Mouse (Mus musculus) forebrain, embryonic 11.5 days (tissue): ENCODE data around the gene Mtor. TPM values are rescaled to one million over a fixed set of nuclear protein-coding genes. Genes with fewer than 3 reads are reported as not detected.

Experiments used
- ATAC-seq: fragments of 200-750 bp; cut with Nextera tagmentation; replicated peaks from 2 replicates; pipeline ENCODE4 v1.8.0; 2017; ENCODE audit warnings: moderate TSS enrichment; ENCODE audit not compliant: low FRiP score
- DNase-seq: peaks from one replicate; pipeline ENCODE4 v3.0.0-alpha.2; 2017; ENCODE audit warnings: low spot score
- H3K27ac ChIP-seq: fragments of 300-500 bp; sonication (generic); 2 replicates; pipeline ENCODE4 v1.5.1; 2014; ENCODE audit warnings: low read depth, low read length
- H3K27me3 ChIP-seq: fragments of 300-500 bp; sonication (generic); 2 replicates; pipeline ENCODE4 v1.6.1; 2014; ENCODE audit warnings: mild to moderate bottlenecking, low read length, mixed read lengths; ENCODE audit not compliant: control insufficient read depth, insufficient read depth
- H3K36me3 ChIP-seq: fragments of 300-500 bp; sonication (generic); 2 replicates; pipeline ENCODE4 v1.6.1; 2014; ENCODE audit warnings: mild to moderate bottlenecking, low read length, moderate library complexity, mixed read lengths; ENCODE audit not compliant: control insufficient read depth, insufficient read depth
- H3K4me1 ChIP-seq: fragments of 300-500 bp; sonication (generic); replicated peaks from 2 replicates; pipeline ENCODE4 v1.6.1; 2014; ENCODE audit warnings: low read length, mixed read lengths; ENCODE audit not compliant: control insufficient read depth, insufficient read depth
- H3K4me2 ChIP-seq: fragments of 300-500 bp; sonication (generic); 2 replicates; pipeline ENCODE4 v1.6.1; 2014; ENCODE audit warnings: low read depth, mild to moderate bottlenecking, low read length, moderate library complexity, mixed read lengths; ENCODE audit not compliant: severe bottlenecking
- H3K4me3 ChIP-seq: fragments of 300-500 bp; sonication (generic); 2 replicates; pipeline ENCODE4 v1.5.1; 2014; ENCODE audit warnings: low read depth, low read length
- H3K9ac ChIP-seq: fragments of 300-500 bp; sonication (generic); 2 replicates; pipeline ENCODE4 v1.6.1; 2014; ENCODE audit warnings: low read length
- H3K9me3 ChIP-seq: fragments of 300-500 bp; sonication (generic); 2 replicates; pipeline ENCODE4 v1.6.1; 2016; ENCODE audit warnings: low read length, mixed read lengths; ENCODE audit not compliant: control insufficient read depth
- WGBS: fragments of 180-500 bp; shearing (Covaris S2); extraction: QIAGEN DNeasy Blood & Tissue Kit; methylation state at CpG from one replicate; pipeline ENCODE4 v1.1.7; 2014; 5-methylcytosine and 5-hydroxymethylcytosine counted together
- polyA plus RNA-seq: library from polyadenylated mRNA; unstranded; fragments of >200 nt; fragmentation: Nextera tagmentation; extraction: Ambion mirVana; gene quantifications from 2 replicates; pipeline ENCODE4 v1.2.1, GENCODE M21; 2014

Mtor gene
- polyA plus RNA-seq, 1 experiment from 2014 or later: 37.6 TPM

- peak; percentile 45 for DNase-seq
- H3K4me3 ChIP-seq: no peak overlapping the region
- no peak for ATAC-seq
- no peak overlapping the region for H3K9ac ChIP-seq
- H3K9me3 ChIP-seq: peaks cover 3% of the 10 kb centered on the region; the same call in 1 of the 2 replicates
- no peak overlapping the region for H3K4me2 ChIP-seq
- no peak overlapping the region for H3K27ac ChIP-seq
- H3K36me3 ChIP-seq: peaks cover 4% of the 10 kb centered on the region; the same call in 1 of the 2 replicates
- H3K4me1 ChIP-seq: no peaks in the 10 kb centered on the region
- 68% methylated on average over 10 of the region's 10 CpGs for WGBS
- H3K27me3 ChIP-seq: no peaks in the 10 kb centered on the region
Observed at GRCm38 (mm10) chr4:148603376-148604139, 155.1 kb downstream of the Mtor start.

- ATAC-seq: no peak
- no peaks in the 10 kb centered on the region for H3K27me3 ChIP-seq
- H3K36me3 ChIP-seq: peaks cover under 1% of the 10 kb centered on the region; the same call in 1 of the 2 replicates
- H3K4me1 ChIP-seq: no peaks in the 10 kb centered on the region
- no peaks in the 10 kb centered on the region for H3K9me3 ChIP-seq
- no peak overlapping the region for H3K4me2 ChIP-seq
- no peak for DNase-seq
- WGBS: 75% methylated on average over 7 of the region's 7 CpGs
- no peak overlapping the region for H3K4me3 ChIP-seq
- H3K9ac ChIP-seq: no peak overlapping the region
- H3K27ac ChIP-seq: no peak overlapping the region
Observed at GRCm38 (mm10) chr4:148604141-148604540, 155.7 kb downstream of the Mtor start.

GRCm38 (mm10) chr4:148604541-148605165 lies 156.2 kb downstream of the Mtor start:
- 90% methylated on average over 3 of the region's 3 CpGs for WGBS
- Histone ChIP-seq H3K36me3 (no peaks in the 10 kb centered on the region), H3K4me2 (no peak overlapping the region), H3K9ac (no peak overlapping the region), H3K9me3 (no peaks in the 10 kb centered on the region), H3K27ac (no peak overlapping the region), H3K27me3 (no peaks in the 10 kb centered on the region), H3K4me1 (no peaks in the 10 kb centered on the region), H3K4me3 (no peak overlapping the region)
- ATAC-seq (peak; percentile 28; the same call in 1 of the 2 replicates), DNase-seq (peak; percentile 82)

Other genes with a start within 250 kb of the Mtor start
- gene Disp3, start 160.6 kb upstream of the Mtor start, polyA plus RNA-seq: 2.3 and 3.0 TPM in 2 replicates
- 17.0 and 19.6 TPM in 2 replicates for gene Ubiad1, start 3.8 kb upstream of the Mtor start, polyA plus RNA-seq
- gene Angptl7, start 51.8 kb downstream of the Mtor start, polyA plus RNA-seq: 0.20 and 0.47 TPM in 2 replicates
- gene Exosc10, start 109.8 kb downstream of the Mtor start, polyA plus RNA-seq: 99.1 and 108 TPM in 2 replicates
- gene Srm, start 142.9 kb downstream of the Mtor start, polyA plus RNA-seq: 206 and 222 TPM in 2 replicates
- 0.36 TPM in 1 of 2 replicates, not detected in the other for gene Masp2, start 153.9 kb downstream of the Mtor start, polyA plus RNA-seq
- gene Tardbp, start 178.4 kb downstream of the Mtor start, polyA plus RNA-seq: 225 and 238 TPM in 2 replicates
- not detected in 2 replicates for gene Gm572, start 194.7 kb downstream of the Mtor start, polyA plus RNA-seq